Mouse (Mus musculus) thymus, adult 2 months (tissue): ENCODE measurements around the gene Peak1.

ENCODE experiments used
- CTCF ChIP-seq: fragments of 200-500 bp; IDR thresholded peaks from 2 replicates; pipeline ENCODE4 v1.5.1; 2012; ENCODE audit warnings: mild to moderate bottlenecking, control low read depth, low read length, moderate library complexity, borderline replicate concordance; ENCODE audit not compliant: control insufficient read depth, poor library complexity, insufficient read depth; ENCODE audit errors: extremely low read depth
- POLR2A ChIP-seq: fragments of 200-500 bp; IDR thresholded peaks from 2 replicates; pipeline ENCODE4 v1.6.1; 2012; ENCODE audit warnings: mild to moderate bottlenecking, low read length, control low read depth, moderate library complexity; ENCODE audit not compliant: control insufficient read depth, poor library complexity, insufficient read depth; ENCODE audit errors: extremely low read depth

DNA sequence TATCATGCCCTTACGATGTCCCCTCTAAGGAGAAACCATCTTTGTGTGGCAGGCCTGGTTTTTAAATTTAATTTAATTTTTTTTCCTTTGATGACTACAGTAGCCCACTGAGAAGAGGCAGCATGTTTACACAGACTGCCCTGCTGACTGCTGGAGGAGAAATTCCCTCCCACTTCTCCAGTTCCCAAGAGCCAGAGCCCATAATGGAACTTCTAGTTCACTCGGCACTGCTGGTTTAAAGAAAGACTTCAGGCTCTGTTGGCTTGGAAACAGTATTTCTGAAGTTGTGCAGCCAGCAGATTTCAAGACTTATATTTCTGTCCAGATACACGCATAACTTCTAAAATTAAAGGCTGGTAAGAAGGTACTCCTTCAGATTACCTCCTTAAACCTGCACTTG lies 175.2 kb downstream of the Peak1 start:
- TF ChIP-seq POLR2A (no peak), CTCF (no peak)
